Mouse (Mus musculus): ENCODE data around the gene Bhlha15.

Bhlha15 gene

GRCm38 (mm10) chr5:144189950-144190583 lies at the start of gene Bhlha15:
Gene Bhlha15 (plus strand): TSS chr5:144190286.
- DNase-seq (ENCODE audit: low spot score) = peak; percentile 27

- no peak for DNase-seq (ENCODE audit: low spot score)
Observed at GRCm38 (mm10) chr5:144143531-144143930, 46.6 kb upstream of the Bhlha15 start.

GRCm38 (mm10) chr5:144146898-144147297 lies 43.2 kb upstream of the Bhlha15 start:
- no peak for DNase-seq (ENCODE audit: low spot score)

- DNase-seq (ENCODE audit: low spot score) = no peak
Observed at GRCm38 (mm10) chr5:144149530-144149929, 40.6 kb upstream of the Bhlha15 start.

- no peak for DNase-seq (ENCODE audit: low spot score)
Observed at GRCm38 (mm10) chr5:144151270-144151669, 38.8 kb upstream of the Bhlha15 start.

GRCm38 (mm10) chr5:144154528-144154927 lies 35.6 kb upstream of the Bhlha15 start:
- DNase-seq (ENCODE audit: low spot score) = peak; percentile 64

- DNase-seq (ENCODE audit: low spot score) = peak; percentile 56
Observed at GRCm38 (mm10) chr5:144158604-144159003, 31.5 kb upstream of the Bhlha15 start.

- no peak for DNase-seq (ENCODE audit: low spot score)
Observed at GRCm38 (mm10) chr5:144159137-144159536, 30.9 kb upstream of the Bhlha15 start.

- DNase-seq (ENCODE audit: low spot score) = no peak
Observed at GRCm38 (mm10) chr5:144162080-144162812, 27.8 kb upstream of the Bhlha15 start.

- peak; percentile 39 for DNase-seq (ENCODE audit: low spot score)
Observed at GRCm38 (mm10) chr5:144162813-144163517, 27.1 kb upstream of the Bhlha15 start.

- DNase-seq (ENCODE audit: low spot score) = no peak
Observed at GRCm38 (mm10) chr5:144165756-144166155, 24.3 kb upstream of the Bhlha15 start.

- no peak for DNase-seq (ENCODE audit: low spot score)
Observed at GRCm38 (mm10) chr5:144169275-144169975, 20.7 kb upstream of the Bhlha15 start.

GRCm38 (mm10) chr5:144173648-144174047 lies 16.4 kb upstream of the Bhlha15 start:
- DNase-seq (ENCODE audit: low spot score) = no peak

GRCm38 (mm10) chr5:144178216-144178615 lies 11.9 kb upstream of the Bhlha15 start:
- no peak for DNase-seq (ENCODE audit: low spot score)

- no peak for DNase-seq (ENCODE audit: low spot score)
Observed at GRCm38 (mm10) chr5:144181249-144181648, 8.8 kb upstream of the Bhlha15 start.

- no peak for DNase-seq (ENCODE audit: low spot score)
Observed at GRCm38 (mm10) chr5:144182542-144183247, 7.4 kb upstream of the Bhlha15 start.

- no peak for DNase-seq (ENCODE audit: low spot score)
Observed at GRCm38 (mm10) chr5:144183248-144183559, 6.9 kb upstream of the Bhlha15 start.

- no peak for DNase-seq (ENCODE audit: low spot score)
Observed at GRCm38 (mm10) chr5:144183647-144184335, 6.3 kb upstream of the Bhlha15 start.

GRCm38 (mm10) chr5:144184350-144185045 lies 5.6 kb upstream of the Bhlha15 start:
- DNase-seq (ENCODE audit: low spot score) = no peak

GRCm38 (mm10) chr5:144188422-144188821 lies 1.7 kb upstream of the Bhlha15 start:
- DNase-seq (ENCODE audit: low spot score) = no peak

GRCm38 (mm10) chr5:144189327-144189726 lies 759 bp upstream of the Bhlha15 start:
- DNase-seq (ENCODE audit: low spot score) = no peak
